Mouse (Mus musculus) embryonic facial prominence, embryonic 10.5 days (tissue): ENCODE measurements around the gene Ccr8. TPM values are rescaled to one million over a fixed set of nuclear protein-coding genes. Genes with fewer than 3 reads are reported as not detected.

Experiments
- DNase-seq: peaks from one replicate; pipeline ENCODE4 v3.0.0-alpha.2; 2017; ENCODE audit warnings: low spot score
- H3K27ac ChIP-seq: fragments of 300-500 bp; sonication (generic); replicated peaks from 2 replicates; pipeline ENCODE4 v1.5.1; 2016; ENCODE audit warnings: mild to moderate bottlenecking
- H3K27me3 ChIP-seq: fragments of 300-500 bp; sonication (generic); replicated peaks from 2 replicates; pipeline ENCODE4 v1.6.1; 2016; ENCODE audit warnings: low read depth, mild to moderate bottlenecking; ENCODE audit not compliant: poor library complexity, severe bottlenecking
- H3K36me3 ChIP-seq: fragments of 300-500 bp; sonication (generic); replicated peaks from 2 replicates; pipeline ENCODE4 v1.6.1; 2016; ENCODE audit warnings: mild to moderate bottlenecking, moderate library complexity
- H3K4me1 ChIP-seq: fragments of 300-500 bp; sonication (generic); 2 replicates; pipeline ENCODE4 v1.6.1; 2016
- H3K4me3 ChIP-seq: fragments of 300-500 bp; sonication (generic); 2 replicates; pipeline ENCODE4 v1.5.1; 2016; ENCODE audit warnings: mild to moderate bottlenecking, moderate library complexity
- H3K9me3 ChIP-seq: fragments of 300-500 bp; sonication (generic); 2 replicates; pipeline ENCODE4 v1.6.1; 2016; ENCODE audit warnings: mild to moderate bottlenecking
- WGBS: fragments of 180-500 bp; shearing (Covaris S2); methylation state at CpG from one replicate; pipeline ENCODE4 v1.1.7; 2016; 5-methylcytosine and 5-hydroxymethylcytosine counted together
- polyA plus RNA-seq: library from polyadenylated mRNA; unstranded; fragments of >200 nt; fragmentation: Nextera tagmentation; extraction: Ambion mirVana; gene quantifications from 2 replicates; pipeline ENCODE4 v1.2.1, GENCODE M21; 2016

The Ccr8 gene
- not detected in 2 replicates for polyA plus RNA-seq

- WGBS = 83% methylated on average over 5 of the region's 5 CpGs
- H3K4me3 ChIP-seq = no peak within 1 kb of the TSS
- H3K4me1 ChIP-seq = no peaks in the 10 kb centered on the region
- H3K27ac ChIP-seq = no peak within 1 kb of the TSS
- H3K36me3 ChIP-seq = no peaks in the 10 kb centered on the region
- no peaks in the 10 kb centered on the region for H3K9me3 ChIP-seq
- no peak for DNase-seq
- no peaks in the 10 kb centered on the region for H3K27me3 ChIP-seq
Measured at GRCm38 (mm10) chr9:120091696-120092238, at the start of gene Ccr8. Ccr8 (plus strand) TSS chr9:120092114.

- Histone ChIP-seq H3K4me3 (no peak overlapping the region), H3K4me1 (no peaks in the 10 kb centered on the region), H3K9me3 (no peaks in the 10 kb centered on the region), H3K36me3 (no peaks in the 10 kb centered on the region), H3K27ac (no peak overlapping the region), H3K27me3 (no peaks in the 10 kb centered on the region)
- 86% methylated on average over 7 of the region's 7 CpGs for WGBS
- no peak for DNase-seq
Measured at GRCm38 (mm10) chr9:120043115-120043514, 48.8 kb upstream of the Ccr8 start.

GRCm38 (mm10) chr9:120048495-120048894 lies 43.4 kb upstream of the Ccr8 start:
- no peak overlapping the region for H3K27ac ChIP-seq
- no peak overlapping the region for H3K4me3 ChIP-seq
- H3K36me3 ChIP-seq = no peaks in the 10 kb centered on the region
- H3K27me3 ChIP-seq = no peaks in the 10 kb centered on the region
- no peaks in the 10 kb centered on the region for H3K4me1 ChIP-seq
- no peak for DNase-seq
- no peaks in the 10 kb centered on the region for H3K9me3 ChIP-seq
- 80% methylated on average over 6 of the region's 6 CpGs for WGBS

GRCm38 (mm10) chr9:120049407-120049806 lies 42.5 kb upstream of the Ccr8 start:
- H3K27ac ChIP-seq = no peak overlapping the region
- H3K9me3 ChIP-seq = no peaks in the 10 kb centered on the region
- H3K4me1 ChIP-seq = no peaks in the 10 kb centered on the region
- no peaks in the 10 kb centered on the region for H3K36me3 ChIP-seq
- no peak overlapping the region for H3K4me3 ChIP-seq
- no peaks in the 10 kb centered on the region for H3K27me3 ChIP-seq
- 84% methylated on average over 3 of the region's 3 CpGs for WGBS
- no peak for DNase-seq

- peak; percentile 14 for DNase-seq
- 59% methylated on average over 8 of the region's 8 CpGs for WGBS
- peak overlapping the region; percentile 49; the same call in 1 of the 2 replicates for H3K27ac ChIP-seq
- no peaks in the 10 kb centered on the region for H3K9me3 ChIP-seq
- H3K27me3 ChIP-seq = no peaks in the 10 kb centered on the region
- H3K36me3 ChIP-seq = no peaks in the 10 kb centered on the region
- H3K4me1 ChIP-seq = peaks cover 8% of the 10 kb centered on the region; the same call in 1 of the 2 replicates
- no peak overlapping the region for H3K4me3 ChIP-seq
Measured at GRCm38 (mm10) chr9:120054545-120055277, 37.2 kb upstream of the Ccr8 start.

- Histone ChIP-seq H3K36me3 (no peaks in the 10 kb centered on the region), H3K4me3 (no peak overlapping the region), H3K9me3 (no peaks in the 10 kb centered on the region), H3K27ac (no peak overlapping the region), H3K27me3 (no peaks in the 10 kb centered on the region), H3K4me1 (peaks cover 8% of the 10 kb centered on the region; the same call in 1 of the 2 replicates)
- no peak for DNase-seq
- WGBS = 81% methylated on average over 9 of the region's 9 CpGs
Measured at GRCm38 (mm10) chr9:120056201-120056600, 35.7 kb upstream of the Ccr8 start.

GRCm38 (mm10) chr9:120058730-120059129 lies 33.2 kb upstream of the Ccr8 start:
- DNase-seq = no peak
- Histone ChIP-seq H3K4me3 (no peak overlapping the region), H3K4me1 (peaks cover 8% of the 10 kb centered on the region; the same call in 1 of the 2 replicates), H3K9me3 (no peaks in the 10 kb centered on the region), H3K36me3 (no peaks in the 10 kb centered on the region), H3K27me3 (no peaks in the 10 kb centered on the region), H3K27ac (no peak overlapping the region)
- 71% methylated on average over 3 of the region's 3 CpGs for WGBS

GRCm38 (mm10) chr9:120064317-120064716 lies 27.6 kb upstream of the Ccr8 start:
- H3K27me3 ChIP-seq = no peaks in the 10 kb centered on the region; the same call in 1 of the 2 replicates
- 0 out of 2 replicates have a peak, but pooled peaks cover 2% of the 10 kb centered on the region for H3K4me1 ChIP-seq
- H3K27ac ChIP-seq = no peak overlapping the region
- WGBS = 67% methylated on average over 4 of the region's 4 CpGs
- H3K36me3 ChIP-seq = no peaks in the 10 kb centered on the region
- no peaks in the 10 kb centered on the region for H3K9me3 ChIP-seq
- no peak for DNase-seq
- H3K4me3 ChIP-seq = no peak overlapping the region

GRCm38 (mm10) chr9:120067609-120068008 lies 24.3 kb upstream of the Ccr8 start:
- Histone ChIP-seq H3K36me3 (no peaks in the 10 kb centered on the region), H3K4me1 (0 out of 2 replicates have a peak, but pooled peaks cover 2% of the 10 kb centered on the region), H3K27ac (no peak overlapping the region), H3K4me3 (no peak overlapping the region), H3K9me3 (no peaks in the 10 kb centered on the region), H3K27me3 (no peaks in the 10 kb centered on the region; the same call in 1 of the 2 replicates)
- DNase-seq = no peak
- WGBS = 89% methylated on average over 2 of the region's 2 CpGs

- Histone ChIP-seq H3K4me3 (no peak overlapping the region), H3K27ac (no peak overlapping the region), H3K36me3 (no peaks in the 10 kb centered on the region), H3K27me3 (no peaks in the 10 kb centered on the region; the same call in 1 of the 2 replicates), H3K4me1 (0 out of 2 replicates have a peak, but pooled peaks cover 2% of the 10 kb centered on the region), H3K9me3 (no peaks in the 10 kb centered on the region)
- no peak for DNase-seq
- 63% methylated on average over 10 of the region's 10 CpGs for WGBS
Measured at GRCm38 (mm10) chr9:120068047-120068446, 23.9 kb upstream of the Ccr8 start.

- 80% methylated on average over 11 of the region's 11 CpGs for WGBS
- Histone ChIP-seq H3K4me3 (no peak within 1 kb of the TSS), H3K36me3 (no peaks in the 10 kb centered on the region), H3K27ac (no peak within 1 kb of the TSS), H3K4me1 (no peaks in the 10 kb centered on the region), H3K27me3 (no peaks in the 10 kb centered on the region; the same call in 1 of the 2 replicates), H3K9me3 (no peaks in the 10 kb centered on the region)
- DNase-seq = no peak
Measured at GRCm38 (mm10) chr9:120069779-120070178, 22.1 kb upstream of the Ccr8 start, which contains the start of gene Cx3cr1. Cx3cr1 (minus strand) TSS chr9:120069879.

GRCm38 (mm10) chr9:120071251-120071650 lies 20.7 kb upstream of the Ccr8 start:
- no peak for DNase-seq
- Histone ChIP-seq H3K36me3 (no peaks in the 10 kb centered on the region), H3K4me1 (no peaks in the 10 kb centered on the region), H3K27me3 (no peaks in the 10 kb centered on the region; the same call in 1 of the 2 replicates), H3K27ac (no peak overlapping the region), H3K9me3 (no peaks in the 10 kb centered on the region), H3K4me3 (no peak overlapping the region)
- WGBS = 84% methylated on average over 2 of the region's 2 CpGs

- H3K4me3 ChIP-seq = no peak overlapping the region
- H3K9me3 ChIP-seq = no peaks in the 10 kb centered on the region
- no peaks in the 10 kb centered on the region for H3K36me3 ChIP-seq
- DNase-seq = peak; percentile 84
- 31% methylated on average over 3 of the region's 3 CpGs for WGBS
- 0 out of 2 replicates have a peak overlapping the region, but pooled peaks have one; percentile 19 for H3K27ac ChIP-seq
- H3K4me1 ChIP-seq = no peaks in the 10 kb centered on the region
- no peaks in the 10 kb centered on the region; the same call in 1 of the 2 replicates for H3K27me3 ChIP-seq
Measured at GRCm38 (mm10) chr9:120073169-120073568, 18.7 kb upstream of the Ccr8 start.
